Mouse (Mus musculus): ENCODE data around the gene Fuca1. TPM values are rescaled to one million over a fixed set of nuclear protein-coding genes. Genes with fewer than 3 reads are reported as not detected.

The Fuca1 gene
- polyA plus RNA-seq, 1 experiment from 2014 or later, result 38.1 TPM

DNA sequence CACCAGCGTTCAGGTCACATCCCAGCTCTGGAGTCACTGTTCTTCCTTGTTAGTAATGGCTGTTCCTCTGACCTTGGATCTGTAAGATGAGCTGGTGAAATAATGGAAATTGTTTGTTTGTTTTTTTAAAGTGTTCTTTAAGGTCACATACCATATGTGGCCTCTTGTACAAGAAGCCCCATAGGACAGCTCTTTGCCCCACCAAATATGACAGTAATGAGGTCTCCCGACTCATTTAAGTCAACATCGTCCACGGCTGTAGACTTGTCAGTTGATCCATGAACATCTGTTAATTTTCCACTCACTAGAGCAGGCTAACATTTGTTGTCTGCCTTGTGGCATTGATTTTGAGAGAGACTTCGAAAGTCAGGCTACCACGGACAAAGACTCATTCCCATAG lies 41.5 kb upstream of the Fuca1 start:
- Histone ChIP-seq H3K27me3 (no peaks in the 10 kb centered on the region), H3K9ac (no peak overlapping the region), H3K4me3 (no peak overlapping the region), H3K9me3 (replicated peaks) (no peaks in the 10 kb centered on the region), H3K36me3 (no peaks in the 10 kb centered on the region), H3K4me1 (replicated peaks) (peaks cover 43% of the 10 kb centered on the region), H3K4me2 (no peak overlapping the region), H3K27ac (no peak overlapping the region)
- ATAC-seq (replicated peaks; ENCODE audit: insufficient number of reproducible peaks, insufficient read depth, low FRiP score, low read depth), result no peak
- WGBS, result 77% methylated on average over 6 of the region's 6 CpGs

DNA sequence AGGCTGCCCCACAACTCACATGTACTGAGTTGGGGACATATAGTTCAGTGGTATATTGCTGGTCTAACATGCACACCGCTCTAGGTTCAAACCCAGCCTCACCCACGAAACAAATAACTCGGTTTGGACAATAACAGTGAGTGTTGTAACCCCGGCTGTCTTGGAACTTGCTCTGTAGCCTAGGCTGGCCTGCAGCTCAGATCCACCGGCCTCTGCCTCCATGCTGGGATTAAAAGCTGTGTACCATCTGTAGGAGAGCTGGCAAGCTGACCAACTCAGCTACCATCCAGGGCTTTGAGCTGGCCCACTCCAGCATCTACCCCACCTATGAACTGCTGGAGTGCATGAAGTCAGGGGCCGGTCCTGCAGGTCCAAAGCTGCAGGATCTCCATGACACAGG lies 40.5 kb upstream of the Fuca1 start:
- 94% methylated on average over 6 of the region's 6 CpGs for WGBS
- Histone ChIP-seq H3K36me3 (no peaks in the 10 kb centered on the region), H3K27ac (no peak overlapping the region), H3K4me1 (replicated peaks) (peaks cover 36% of the 10 kb centered on the region), H3K4me3 (no peak overlapping the region), H3K9me3 (replicated peaks) (no peaks in the 10 kb centered on the region), H3K4me2 (no peak overlapping the region), H3K27me3 (no peaks in the 10 kb centered on the region), H3K9ac (no peak overlapping the region)
- ATAC-seq (replicated peaks; ENCODE audit: insufficient number of reproducible peaks, insufficient read depth, low FRiP score, low read depth), result no peak

DNA sequence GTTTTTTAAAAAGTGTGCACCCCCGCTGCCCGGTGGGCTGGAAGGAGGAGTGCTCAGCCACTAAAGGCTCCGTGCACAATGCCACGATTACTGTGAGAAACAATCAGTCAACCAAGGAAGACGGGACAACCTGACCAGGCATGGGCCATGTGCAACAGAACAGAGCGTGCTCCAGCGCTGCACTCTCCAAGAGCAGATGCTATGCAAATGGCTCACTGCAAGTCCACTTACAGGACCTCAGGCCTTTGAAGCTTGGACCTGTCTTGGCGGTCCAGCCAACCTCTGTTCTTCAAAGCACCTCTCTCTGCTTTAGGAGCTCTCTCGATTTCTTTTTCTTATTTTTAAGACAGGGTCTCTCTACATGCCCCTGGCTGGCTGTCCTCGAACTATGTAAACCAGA lies 40.0 kb upstream of the Fuca1 start:
- WGBS, result 84% methylated on average over 10 of the region's 10 CpGs
- no peak for ATAC-seq (replicated peaks; ENCODE audit: insufficient number of reproducible peaks, insufficient read depth, low FRiP score, low read depth)

DNA sequence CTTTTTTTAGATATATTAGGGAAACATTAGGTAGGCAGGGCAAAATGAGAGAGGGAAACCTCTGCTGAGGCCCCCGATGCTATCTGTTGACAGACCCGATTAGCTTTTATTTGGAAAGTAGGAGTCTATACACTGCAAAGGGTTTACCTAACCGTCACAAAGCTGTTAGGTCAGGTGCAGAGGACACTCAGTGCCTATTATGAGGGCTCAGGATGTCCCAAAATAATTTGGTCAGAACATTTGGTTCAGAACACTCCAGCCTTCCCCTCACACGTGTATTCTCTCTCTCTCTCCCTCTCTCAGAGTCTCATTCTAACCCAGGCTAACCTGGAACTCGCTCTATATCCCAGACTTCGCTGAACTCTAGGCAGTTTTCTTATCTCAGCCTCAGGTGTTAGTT lies 38.5 kb upstream of the Fuca1 start:
- no peaks in the 10 kb centered on the region for H3K9me3 ChIP-seq (replicated peaks)
- H3K9ac ChIP-seq, result no peak overlapping the region
- no peak for ATAC-seq (replicated peaks; ENCODE audit: insufficient number of reproducible peaks, insufficient read depth, low FRiP score, low read depth)
- H3K36me3 ChIP-seq, result no peaks in the 10 kb centered on the region
- H3K4me3 ChIP-seq, result no peak overlapping the region
- 74% methylated on average over 6 of the region's 6 CpGs for WGBS
- H3K27me3 ChIP-seq, result no peaks in the 10 kb centered on the region
- H3K4me2 ChIP-seq, result no peak overlapping the region
- H3K4me1 ChIP-seq (replicated peaks), result peaks cover 16% of the 10 kb centered on the region
- no peak overlapping the region for H3K27ac ChIP-seq

More for the DNA sequence above, 40.0 kb upstream of the Fuca1 start:
- Histone ChIP-seq H3K27me3 (no peaks in the 10 kb centered on the region), H3K4me2 (no peak overlapping the region), H3K4me3 (no peak overlapping the region), H3K9ac (no peak overlapping the region), H3K36me3 (no peaks in the 10 kb centered on the region), H3K27ac (no peak overlapping the region), H3K9me3 (replicated peaks) (no peaks in the 10 kb centered on the region), H3K4me1 (replicated peaks) (peaks cover 31% of the 10 kb centered on the region)

DNA sequence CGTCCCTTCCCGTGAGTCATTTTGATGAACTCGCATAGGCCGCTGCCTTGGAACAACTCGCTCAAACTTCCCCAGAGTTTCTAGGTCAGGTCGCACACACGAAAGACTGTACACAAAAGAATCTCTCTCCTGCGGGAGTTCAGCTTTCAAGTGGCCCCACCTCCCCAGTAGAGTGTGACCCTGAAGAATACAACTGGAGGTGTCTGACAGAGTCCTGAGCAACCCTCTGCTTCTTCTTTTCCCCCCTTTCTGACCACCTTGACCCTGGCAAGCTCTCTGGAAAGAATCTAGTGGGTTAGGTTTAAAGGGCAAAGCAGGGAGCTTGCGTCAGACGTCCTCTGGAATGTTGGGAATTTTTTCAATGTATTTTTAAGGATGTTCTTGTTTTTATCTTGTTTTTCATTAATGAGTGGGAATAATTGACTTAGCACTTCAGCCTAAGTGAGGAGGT lies 37.1 kb upstream of the Fuca1 start:
- H3K4me1 ChIP-seq (replicated peaks), result peaks cover 14% of the 10 kb centered on the region
- no peaks in the 10 kb centered on the region for H3K27me3 ChIP-seq
- ATAC-seq (replicated peaks; ENCODE audit: insufficient number of reproducible peaks, insufficient read depth, low FRiP score, low read depth), result no peak
- H3K9ac ChIP-seq, result no peak overlapping the region
- no peak overlapping the region for H3K4me3 ChIP-seq
- no peaks in the 10 kb centered on the region for H3K9me3 ChIP-seq (replicated peaks)
- H3K4me2 ChIP-seq, result no peak overlapping the region
- 32% methylated on average over 10 of the region's 10 CpGs for WGBS
- no peak overlapping the region for H3K27ac ChIP-seq
- H3K36me3 ChIP-seq, result no peaks in the 10 kb centered on the region

DNA sequence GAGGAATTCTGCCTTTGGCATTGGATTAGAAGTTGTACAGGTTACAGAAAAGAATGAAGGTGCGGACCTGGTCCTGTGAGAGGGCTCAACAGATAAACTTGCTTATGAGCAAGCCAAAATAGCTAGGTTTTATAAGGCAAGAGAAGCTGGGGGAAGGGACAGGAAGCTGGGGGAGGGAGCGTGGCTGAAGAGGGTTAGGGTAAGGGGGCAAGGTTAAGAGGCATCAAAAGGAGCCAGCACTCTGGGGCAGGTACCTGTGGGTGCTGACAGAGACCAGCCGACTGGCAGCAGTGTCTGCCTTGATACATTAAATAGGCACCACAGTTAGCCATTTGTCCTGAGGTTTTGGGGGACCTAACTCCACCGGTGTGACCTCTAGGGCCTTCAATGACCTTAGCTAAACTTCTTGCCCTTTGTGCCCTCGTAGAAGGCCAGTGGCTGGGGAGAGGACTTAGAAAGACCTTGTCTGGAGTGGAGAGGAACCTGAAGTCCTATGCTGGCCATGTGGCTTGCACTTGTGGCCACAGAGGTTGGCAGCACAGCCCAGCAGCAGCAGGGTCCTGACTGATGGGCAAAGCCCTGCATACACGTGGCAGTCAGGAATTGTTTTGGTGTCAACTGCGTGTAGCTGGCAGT lies 36.5 kb upstream of the Fuca1 start:
- Histone ChIP-seq H3K9me3 (replicated peaks) (no peaks in the 10 kb centered on the region), H3K36me3 (no peaks in the 10 kb centered on the region), H3K27ac (no peak overlapping the region), H3K27me3 (no peaks in the 10 kb centered on the region), H3K9ac (no peak overlapping the region), H3K4me1 (replicated peaks) (peaks cover 12% of the 10 kb centered on the region), H3K4me3 (no peak overlapping the region), H3K4me2 (no peak overlapping the region)
- 60% methylated on average over 7 of the region's 7 CpGs for WGBS
- ATAC-seq (replicated peaks; ENCODE audit: insufficient number of reproducible peaks, insufficient read depth, low FRiP score, low read depth), result no peak

DNA sequence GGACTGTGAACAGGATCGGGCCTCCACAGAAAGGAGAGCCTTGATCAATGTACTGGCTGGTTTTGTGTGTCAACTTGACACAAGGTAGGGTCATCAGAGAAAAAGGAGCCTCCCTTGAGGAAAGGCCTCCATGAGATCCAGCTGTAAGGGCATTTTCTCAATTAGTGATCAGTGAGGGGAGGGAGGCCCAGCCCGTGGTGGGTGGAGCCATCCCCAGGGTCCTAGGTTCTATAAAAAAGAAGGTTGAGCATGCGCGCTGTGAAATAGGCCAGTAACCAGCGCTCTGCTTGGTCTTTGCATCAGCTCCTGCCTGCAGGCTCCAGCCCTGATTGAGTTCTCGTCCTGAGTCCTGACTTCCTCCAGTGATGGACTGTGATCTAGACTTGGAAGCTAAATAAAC lies 36.0 kb upstream of the Fuca1 start:
- Histone ChIP-seq H3K9me3 (replicated peaks) (no peaks in the 10 kb centered on the region), H3K27me3 (no peaks in the 10 kb centered on the region), H3K9ac (no peak overlapping the region), H3K4me2 (no peak overlapping the region), H3K27ac (no peak overlapping the region), H3K4me1 (replicated peaks) (peaks cover 12% of the 10 kb centered on the region), H3K4me3 (no peak overlapping the region), H3K36me3 (no peaks in the 10 kb centered on the region)
- 75% methylated on average over 6 of the region's 6 CpGs for WGBS
- ATAC-seq (replicated peaks; ENCODE audit: insufficient number of reproducible peaks, insufficient read depth, low FRiP score, low read depth), result no peak

DNA sequence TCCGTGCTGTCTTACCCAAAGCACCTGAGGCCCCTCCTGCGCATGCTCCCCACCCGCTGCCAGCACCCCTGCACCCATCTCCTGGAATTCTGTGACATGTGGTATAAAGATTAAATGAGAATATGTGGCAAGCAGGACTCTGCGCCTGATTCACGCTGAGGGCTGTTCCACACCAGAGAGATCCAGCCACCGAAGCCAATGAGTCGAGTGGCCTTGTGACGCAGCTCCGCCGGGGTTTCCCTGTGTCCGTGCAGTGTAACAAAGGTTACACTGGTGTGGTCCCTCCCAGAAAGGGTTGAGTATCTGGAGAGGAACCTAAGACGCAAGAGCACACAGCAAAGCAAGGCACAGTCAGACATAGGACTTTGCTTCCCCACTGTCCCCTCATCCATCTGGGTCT lies 34.9 kb upstream of the Fuca1 start:
- H3K4me1 ChIP-seq (replicated peaks), result peaks cover 12% of the 10 kb centered on the region
- no peaks in the 10 kb centered on the region for H3K36me3 ChIP-seq
- H3K9ac ChIP-seq, result no peak overlapping the region
- H3K4me2 ChIP-seq, result no peak overlapping the region
- no peak overlapping the region for H3K4me3 ChIP-seq
- no peak overlapping the region for H3K27ac ChIP-seq
- no peaks in the 10 kb centered on the region for H3K27me3 ChIP-seq
- no peaks in the 10 kb centered on the region for H3K9me3 ChIP-seq (replicated peaks)
- no peak for ATAC-seq (replicated peaks; ENCODE audit: insufficient number of reproducible peaks, insufficient read depth, low FRiP score, low read depth)
- WGBS, result 86% methylated on average over 12 of the region's 12 CpGs

DNA sequence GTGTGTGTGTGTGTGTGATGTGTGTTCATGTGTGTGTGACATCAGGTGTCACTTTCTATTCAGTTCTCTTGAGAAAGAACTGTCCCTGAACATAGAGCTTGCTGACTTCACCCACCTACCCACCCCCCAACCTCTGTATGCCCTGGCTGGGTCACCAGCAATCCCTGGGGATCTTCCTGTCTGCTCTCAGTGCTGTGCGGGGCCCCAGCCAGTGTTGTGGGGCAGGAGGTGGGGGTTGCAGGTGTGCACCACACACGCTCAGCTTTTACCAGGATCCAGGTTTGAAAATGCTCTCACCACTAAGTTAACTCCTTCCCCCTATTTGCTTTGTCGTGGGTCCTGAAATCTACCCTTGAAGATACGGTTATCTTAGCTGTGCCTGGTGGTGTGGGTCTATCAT lies 34.4 kb upstream of the Fuca1 start:
- Histone ChIP-seq H3K4me1 (replicated peaks) (peaks cover 12% of the 10 kb centered on the region), H3K9me3 (replicated peaks) (no peaks in the 10 kb centered on the region), H3K4me3 (no peak overlapping the region), H3K4me2 (no peak overlapping the region), H3K27ac (no peak overlapping the region), H3K27me3 (no peaks in the 10 kb centered on the region), H3K9ac (no peak overlapping the region), H3K36me3 (no peaks in the 10 kb centered on the region)
- ATAC-seq (replicated peaks; ENCODE audit: insufficient number of reproducible peaks, insufficient read depth, low FRiP score, low read depth), result no peak
- WGBS, result 64% methylated on average over 4 of the region's 4 CpGs

DNA sequence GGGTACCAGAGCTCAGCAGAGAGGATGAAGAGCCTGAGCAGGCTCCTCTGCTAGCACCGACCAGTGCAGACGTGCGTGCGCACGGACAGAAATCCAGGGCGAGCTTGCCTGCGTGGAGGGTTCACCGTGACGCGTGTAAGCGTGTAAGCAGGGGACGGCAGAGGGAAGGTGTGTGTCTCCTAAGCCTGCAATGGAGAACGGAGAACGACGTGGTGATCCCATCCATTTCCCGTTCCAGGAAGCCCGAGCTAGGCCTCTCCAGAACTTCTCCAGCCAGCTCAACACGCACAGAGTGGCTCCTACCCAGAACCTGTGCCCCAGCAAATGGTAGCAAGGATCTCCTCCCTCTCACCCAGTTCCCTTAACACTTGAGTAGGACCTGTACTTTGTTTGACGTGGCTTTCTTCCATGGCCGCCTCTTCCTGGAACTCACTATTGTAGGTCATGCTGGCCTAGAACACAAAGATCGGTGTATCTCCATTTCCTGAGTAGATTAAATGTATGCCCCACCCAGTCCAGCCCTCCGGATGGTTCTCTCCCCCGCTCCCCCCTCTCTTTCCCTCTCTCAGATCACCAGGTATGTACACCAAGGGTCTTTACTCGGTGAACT lies 32.0 kb upstream of the Fuca1 start:
- no peaks in the 10 kb centered on the region for H3K9me3 ChIP-seq (replicated peaks)
- no peaks in the 10 kb centered on the region for H3K36me3 ChIP-seq
- ATAC-seq (replicated peaks; ENCODE audit: insufficient number of reproducible peaks, insufficient read depth, low FRiP score, low read depth), result no peak
- no peak overlapping the region for H3K9ac ChIP-seq
- no peak overlapping the region for H3K4me3 ChIP-seq
- H3K4me2 ChIP-seq, result no peak overlapping the region
- 87% methylated on average over 24 of the region's 24 CpGs for WGBS
- peaks cover 8% of the 10 kb centered on the region for H3K4me1 ChIP-seq (replicated peaks)
- H3K27ac ChIP-seq, result no peak overlapping the region
- H3K27me3 ChIP-seq, result no peaks in the 10 kb centered on the region

DNA sequence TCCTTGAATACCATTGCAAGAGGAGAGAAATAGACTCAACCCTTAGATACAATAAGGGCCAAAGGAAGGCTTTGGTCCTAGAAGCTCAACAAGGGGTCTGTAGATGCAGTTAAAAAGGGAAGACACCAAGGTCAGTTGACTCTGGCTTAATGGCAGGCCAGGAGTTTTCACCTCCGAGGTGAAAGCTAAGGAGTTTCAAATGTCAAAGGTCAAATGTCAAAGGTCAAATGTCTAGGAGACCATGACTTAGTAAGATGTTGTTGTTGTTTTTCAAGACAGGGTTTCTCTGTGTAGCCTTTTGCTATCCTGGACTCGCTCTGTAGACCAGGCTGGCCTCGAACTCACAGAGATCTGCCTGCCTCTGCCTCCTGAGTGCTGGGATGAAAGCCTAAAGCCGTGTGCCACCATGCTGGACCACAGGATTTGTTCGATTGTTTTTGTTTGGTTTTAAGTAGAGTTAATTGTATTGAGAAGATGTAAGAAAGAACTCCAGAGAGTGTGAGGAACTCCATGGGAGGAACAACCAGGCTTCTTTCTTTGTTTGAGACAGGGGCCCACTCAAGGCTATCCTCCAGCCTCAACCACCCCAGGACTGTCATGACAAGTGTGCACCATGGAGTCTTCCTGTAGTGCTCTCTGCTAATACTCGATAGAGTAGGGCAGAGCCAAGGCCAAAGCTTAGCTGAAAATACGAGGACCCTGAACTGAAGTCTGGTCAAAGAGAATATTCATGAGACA lies 31.2 kb upstream of the Fuca1 start:
- Histone ChIP-seq H3K4me3 (no peak overlapping the region), H3K9me3 (replicated peaks) (no peaks in the 10 kb centered on the region), H3K9ac (no peak overlapping the region), H3K4me1 (replicated peaks) (no peaks in the 10 kb centered on the region), H3K36me3 (no peaks in the 10 kb centered on the region), H3K27me3 (no peaks in the 10 kb centered on the region), H3K4me2 (no peak overlapping the region), H3K27ac (no peak overlapping the region)
- ATAC-seq (replicated peaks; ENCODE audit: insufficient number of reproducible peaks, insufficient read depth, low FRiP score, low read depth), result no peak
- WGBS, result 74% methylated on average over 7 of the region's 7 CpGs

Data from heart, embryonic 15.5 days (tissue).